In the genomic region with DNA sequence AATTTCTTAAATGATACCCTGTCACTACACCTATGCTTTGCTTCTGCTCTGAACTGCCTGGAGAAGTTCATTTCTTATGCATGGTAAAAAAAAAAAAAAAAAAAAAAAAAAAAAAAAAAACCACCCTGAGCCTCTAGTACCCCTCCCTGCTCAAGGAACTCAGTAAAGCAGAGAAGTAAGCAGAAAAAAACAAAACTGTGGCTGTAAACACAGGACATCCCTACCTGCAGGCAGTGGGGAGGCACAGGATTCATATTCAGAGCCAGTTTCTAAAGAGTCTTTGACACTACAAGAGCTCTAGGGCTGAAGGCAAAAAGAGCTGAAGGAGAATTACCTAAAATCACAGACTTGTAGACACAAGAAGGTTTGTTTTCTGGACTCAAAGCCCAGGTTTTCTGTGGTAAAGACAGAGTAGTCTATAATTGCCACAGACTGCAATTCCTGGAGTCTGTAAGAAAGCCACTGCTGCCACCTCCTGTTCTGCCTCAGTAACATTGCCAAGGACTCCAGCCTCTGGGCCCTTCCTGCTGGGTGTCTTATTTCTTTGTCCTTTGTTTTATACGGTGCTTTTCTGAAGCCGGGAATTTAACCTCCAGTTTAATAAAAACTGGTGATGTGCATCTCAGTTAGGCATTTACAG, we compare ENCODE assay signal across 9 mouse cellular contexts.
DNase-seq lines count a peak whose midpoint lies in the region; ATAC-seq and TF ChIP-seq lines count a peak whose summit lies in the region.
"Had no signal": no experiment of that assay in that cellular context is flagged by ENCODE, and none has a peak within 500 bp of the region (broad histone marks: within the 10 kb centered on the region; RNA-seq: fewer than 3 reads in every experiment).

No protein-coding gene starts in this region.

- WGBS in heart, embryonic 12.5 days, result 38% methylated on average over 2 of the region's 2 CpGs
- 15% methylated on average over 2 of the region's 2 CpGs for WGBS in forebrain, embryonic 12.5 days
- 9% methylated on average over 2 of the region's 2 CpGs for WGBS in kidney, adult 2 months

- ATAC-seq in heart, embryonic 12.5 days (ENCODE audit: insufficient number of reproducible peaks, low FRiP score), result no peak
- ATAC-seq in cerebellum, adult (ENCODE audit: insufficient number of reproducible peaks, low FRiP score, low TSS enrichment), result peak; percentile 80
- ATAC-seq in forebrain, embryonic 12.5 days (ENCODE audit: low FRiP score), result peak; percentile 89

- peak; percentile 6 for DNase-seq in heart, adult 8-10 months (ENCODE audit: low spot score)
- DNase-seq in kidney, adult 2 months, result peak; percentile 35
- DNase-seq in left cerebral cortex, postnatal 4 days, result peak; percentile 59
- DNase-seq in right cerebral cortex, postnatal 14 days, result peak; percentile 50
- no peak for DNase-seq in urinary bladder, postnatal 36 days (ENCODE audit: low spot score in 2 of 2)

- H3K9me3 ChIP-seq in heart, embryonic 12.5 days (replicated peaks), result no peaks in the 10 kb centered on the region
- H3K9me3 ChIP-seq in forebrain, embryonic 12.5 days, result no peaks in the 10 kb centered on the region
- H3K9me3 ChIP-seq: liver, embryonic 15.5 days had no signal

- H3K4me2 ChIP-seq in heart, embryonic 12.5 days, result no peak overlapping the region
- no peak overlapping the region for H3K4me2 ChIP-seq in forebrain, embryonic 12.5 days
- H3K4me2 ChIP-seq: liver, embryonic 15.5 days had no signal

- no peaks in the 10 kb centered on the region for H3K4me1 ChIP-seq in heart, embryonic 12.5 days (replicated peaks)
- no peaks in the 10 kb centered on the region for H3K4me1 ChIP-seq in forebrain, embryonic 12.5 days
- no peaks in the 10 kb centered on the region for H3K4me1 ChIP-seq in kidney, adult 2 months (ENCODE audit: control insufficient read depth, insufficient read depth, low read length)
- H3K4me1 ChIP-seq: liver, embryonic 15.5 days had no signal

- H3K27me3 ChIP-seq in heart, embryonic 12.5 days (replicated peaks), result no peaks in the 10 kb centered on the region
- H3K27me3 ChIP-seq in forebrain, embryonic 12.5 days, result no peaks in the 10 kb centered on the region
- H3K27me3 ChIP-seq in kidney, adult 2 months (replicated peaks; ENCODE audit: control insufficient read depth, insufficient read depth, low read length), result no peaks in the 10 kb centered on the region
- H3K27me3 ChIP-seq: liver, embryonic 15.5 days had no signal

- peak; percentile 73 for TF ChIP-seq CTCF in kidney, adult 2 months (conservative IDR thresholded peaks at IDR 0.05; ENCODE audit: insufficient read depth, insufficient read length, low read depth, low read length)

- intact Hi-C loops in left cerebral cortex, postnatal 4 days (cut with DNase I), result loop anchor here (5.0 to 10.0 kb wide), 3 partner anchors 172 to 1150 kb away; no protein-coding TSS in a partner anchor

- H3K4me3 ChIP-seq in heart, embryonic 12.5 days, result no peak overlapping the region
- H3K4me3 ChIP-seq in forebrain, embryonic 12.5 days (replicated peaks), result no peak overlapping the region
- no peak overlapping the region for H3K4me3 ChIP-seq in kidney, adult 2 months (ENCODE audit: insufficient read depth, low read depth, low read length)
- H3K4me3 ChIP-seq: liver, embryonic 15.5 days had no signal

- no peak overlapping the region for H3K9ac ChIP-seq in heart, embryonic 12.5 days
- no peak overlapping the region for H3K9ac ChIP-seq in forebrain, embryonic 12.5 days
- H3K9ac ChIP-seq: liver, embryonic 15.5 days had no signal

- TF ChIP-seq POLR2A in kidney, adult 2 months (IDR thresholded peaks at IDR 0.05; ENCODE audit: low read depth, low read length), result no peak

- H3K27ac ChIP-seq in heart, embryonic 12.5 days (ENCODE audit: poor library complexity, severe bottlenecking), result no peak overlapping the region
- H3K27ac ChIP-seq in forebrain, embryonic 12.5 days, result no peak overlapping the region
- H3K27ac ChIP-seq in kidney, adult 2 months (ENCODE audit: insufficient read depth, low read depth, low read length), result no peak overlapping the region
- H3K27ac ChIP-seq: liver, embryonic 15.5 days had no signal

- H3K36me3 ChIP-seq in heart, embryonic 12.5 days, result no peaks in the 10 kb centered on the region
- H3K36me3 ChIP-seq in forebrain, embryonic 12.5 days (replicated peaks), result no peaks in the 10 kb centered on the region
- H3K36me3 ChIP-seq in kidney, adult 2 months (ENCODE audit: control insufficient read depth, insufficient read depth, low read length), result no peaks in the 10 kb centered on the region
- H3K36me3 ChIP-seq: liver, embryonic 15.5 days had no signal

Comparison
In these comparisons a context has a peak if more than half of its experiments do, and no peak if none do; other contexts are left out.
1. DNase-seq: peak in heart, adult 8-10 months (single experiment), kidney, adult 2 months (single experiment), left cerebral cortex, postnatal 4 days (single experiment) and right cerebral cortex, postnatal 14 days (single experiment); none in urinary bladder, postnatal 36 days (0 of 2).